Mouse (Mus musculus): ENCODE data around the gene Smim24.

Smim24 gene

DNA sequence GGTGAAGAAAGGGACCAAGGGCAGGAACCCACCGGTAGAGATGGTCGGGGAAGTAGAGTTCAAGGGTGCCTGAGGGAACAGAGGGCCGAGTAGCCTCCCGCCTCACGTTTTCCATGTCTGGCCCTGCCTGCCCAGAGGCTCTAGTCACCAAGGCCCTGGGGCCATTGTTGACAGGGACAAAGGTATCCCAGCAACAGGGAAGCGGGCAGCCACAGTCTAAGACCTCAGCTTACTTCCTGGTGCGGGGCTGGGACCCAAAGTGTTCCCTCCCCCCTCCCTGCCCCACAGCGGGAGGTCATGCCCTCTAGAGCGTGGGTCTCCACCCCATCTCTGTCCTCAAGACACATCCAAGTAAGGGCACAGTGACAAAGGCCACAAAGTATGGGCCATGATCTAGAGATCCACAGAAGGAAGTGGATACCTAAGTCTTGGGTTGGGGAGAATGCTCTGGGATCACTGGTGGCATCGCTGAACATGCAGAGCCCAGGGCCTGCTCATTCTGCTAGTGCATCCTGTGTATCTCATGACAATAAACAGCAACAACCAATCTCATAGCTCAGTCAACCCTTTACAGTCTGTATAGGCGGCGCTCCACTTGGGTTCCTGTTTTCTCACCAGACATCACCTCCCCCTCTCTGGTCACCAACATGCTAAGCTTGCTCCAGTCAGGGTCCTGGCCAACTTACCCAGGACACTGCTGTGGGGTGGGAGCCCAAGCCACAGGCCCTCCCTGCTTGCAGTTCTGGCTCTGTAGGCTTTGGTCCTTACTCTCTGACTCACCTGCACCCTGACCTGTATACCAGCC, 27.0 kb upstream of the Smim24 start, which contains the start of gene 4930404N11Rik:
Gene 4930404N11Rik (minus strand): TSS at position 145 of the 805 bp plus-strand sequence.
- no peak for DNase-seq (ENCODE audit: low spot score in 2 of 2)

DNA sequence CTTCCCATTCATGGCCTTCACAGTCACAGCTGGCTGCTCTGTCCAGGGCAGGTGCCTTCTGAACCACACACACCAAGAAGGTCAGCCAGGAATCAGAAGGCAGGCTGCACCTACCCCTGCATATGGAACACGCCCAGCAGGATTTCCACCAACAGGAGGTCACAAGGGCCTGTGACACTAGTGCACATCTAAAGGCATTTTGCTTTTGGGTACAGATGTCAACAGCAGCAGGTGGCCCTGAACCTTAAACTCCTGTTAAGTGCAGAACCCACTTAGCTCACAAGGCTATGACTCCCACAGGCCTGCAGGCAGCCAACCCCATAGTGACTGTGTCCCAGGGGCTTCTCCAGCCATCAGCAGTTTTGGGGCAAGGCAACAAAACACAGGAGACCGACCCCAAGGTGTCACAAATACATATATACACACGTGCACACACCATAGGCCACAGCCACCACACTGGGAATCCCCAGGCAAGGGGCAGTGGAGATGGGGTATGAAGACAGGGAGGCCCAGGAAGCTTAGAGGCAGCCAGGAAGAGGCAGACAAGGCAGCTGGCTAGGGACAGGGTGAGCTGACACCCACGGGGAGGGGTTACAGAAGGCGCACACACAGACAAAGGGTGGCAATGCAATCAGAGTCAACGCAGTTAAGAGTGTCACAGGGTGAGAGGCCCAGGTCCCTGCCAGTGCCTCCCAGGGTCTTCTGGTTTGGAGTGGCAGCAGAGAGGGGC, 26.2 kb upstream of the Smim24 start:
- DNase-seq (ENCODE audit: low spot score in 2 of 2) = no peak

GRCm38 (mm10) chr10:81367207-81367495, 25.7 kb upstream of the Smim24 start:
- no peak for DNase-seq (ENCODE audit: low spot score in 2 of 2)

- DNase-seq (ENCODE audit: low spot score in 2 of 2) = no peak
Measured at GRCm38 (mm10) chr10:81375322-81375721, 17.5 kb upstream of the Smim24 start.

DNA sequence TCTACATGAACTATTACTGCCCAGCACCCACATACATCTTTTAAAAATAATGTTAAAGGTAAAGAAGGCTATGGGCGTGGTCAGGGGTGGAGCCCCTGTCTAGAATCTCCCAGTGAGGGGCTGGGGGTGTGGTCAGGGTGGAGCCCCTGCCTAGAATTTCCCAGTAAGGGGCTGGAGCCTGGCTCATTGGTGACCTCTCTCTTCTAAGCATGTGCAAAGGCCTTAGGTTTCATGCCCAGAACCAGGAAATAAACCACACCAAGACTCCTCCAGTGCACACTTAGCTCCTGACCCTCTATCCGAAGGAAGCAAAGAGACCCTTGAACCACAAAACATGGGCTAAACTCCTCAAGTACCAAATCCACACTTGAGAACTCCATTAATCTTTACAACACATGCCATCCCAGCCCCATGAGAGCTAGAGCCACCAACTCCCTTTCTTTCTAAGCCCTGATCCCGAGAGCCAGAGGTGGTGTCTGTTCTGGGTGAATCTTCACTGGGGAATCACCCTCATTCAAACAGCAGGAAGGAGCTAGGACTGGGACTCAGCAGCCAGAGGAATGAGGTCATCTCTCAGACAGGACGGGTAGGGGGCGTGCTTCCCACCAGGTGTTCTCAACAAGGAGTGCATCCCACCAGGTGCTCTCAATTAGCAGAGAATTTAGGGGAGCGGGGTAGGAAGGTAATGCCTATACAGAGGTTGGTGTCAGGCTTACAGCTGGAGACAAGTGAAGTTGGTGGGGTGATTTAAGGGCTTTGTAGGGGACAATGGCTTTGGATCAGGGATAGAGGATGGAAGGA, 16.1 kb upstream of the Smim24 start:
- peak; percentile 55 to 76 for DNase-seq (ENCODE audit: low spot score in 2 of 2)

- DNase-seq (ENCODE audit: low spot score in 2 of 2) = no peak
Measured at GRCm38 (mm10) chr10:81377362-81377664, 15.5 kb upstream of the Smim24 start.

GRCm38 (mm10) chr10:81377793-81378552, 14.9 kb upstream of the Smim24 start, which contains the start of gene Fzr1:
Fzr1 (minus strand) TSS chr10:81378516.
- no peak for DNase-seq (ENCODE audit: low spot score in 2 of 2)

DNA sequence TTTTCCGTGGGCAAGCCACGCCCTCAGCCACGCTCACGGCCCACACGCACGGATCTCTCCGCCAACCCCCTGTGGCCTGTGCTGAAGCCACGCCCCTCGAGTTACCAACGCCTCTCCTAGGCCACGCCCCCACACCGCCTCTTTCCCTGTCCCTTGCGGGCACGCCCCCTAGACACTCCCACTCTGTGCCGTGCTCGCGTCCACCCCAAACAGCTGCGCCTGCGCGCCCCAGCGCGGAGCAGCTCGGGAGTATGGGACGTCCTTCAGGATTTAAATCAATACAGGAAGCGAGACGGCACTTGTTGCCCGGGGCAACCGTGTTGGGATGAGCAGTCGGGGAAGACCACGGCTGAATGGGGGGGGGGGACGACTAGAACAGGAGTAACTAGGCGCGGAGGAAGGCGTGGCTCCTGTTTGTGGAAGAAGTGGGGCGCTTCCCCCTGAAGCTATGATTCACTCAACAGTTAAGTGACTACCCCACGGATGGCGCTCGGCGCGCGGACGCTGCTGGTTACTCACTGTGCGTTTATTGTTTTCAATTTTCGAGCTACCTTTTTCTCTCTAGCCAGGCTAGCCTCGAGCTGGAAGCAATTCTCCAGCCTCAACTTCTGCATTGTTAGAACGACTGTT, 14.2 kb upstream of the Smim24 start:
- DNase-seq (ENCODE audit: low spot score in 2 of 2) = peak; percentile 100

DNA sequence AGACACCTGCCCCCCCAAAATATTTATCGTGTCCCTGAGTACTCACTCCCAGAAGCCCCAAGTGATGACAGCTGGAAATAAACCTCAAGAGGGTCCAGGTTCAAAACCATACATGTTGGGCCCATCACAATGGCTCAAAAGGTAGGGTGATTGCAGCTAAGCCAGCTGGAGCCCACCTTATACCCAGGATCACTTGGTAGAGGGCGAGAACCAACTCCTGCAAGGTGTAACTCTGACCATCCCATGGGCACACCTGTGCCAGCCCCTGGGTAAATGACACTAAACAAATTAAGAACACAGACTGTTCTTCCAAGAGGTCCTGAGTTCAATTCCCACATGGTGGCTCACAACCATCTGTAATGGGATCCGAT, 13.7 kb upstream of the Smim24 start:
- DNase-seq (ENCODE audit: low spot score in 2 of 2) = no peak

- DNase-seq (ENCODE audit: low spot score in 2 of 2) = no peak
Measured at GRCm38 (mm10) chr10:81379809-81380378, 13.0 kb upstream of the Smim24 start.

DNA sequence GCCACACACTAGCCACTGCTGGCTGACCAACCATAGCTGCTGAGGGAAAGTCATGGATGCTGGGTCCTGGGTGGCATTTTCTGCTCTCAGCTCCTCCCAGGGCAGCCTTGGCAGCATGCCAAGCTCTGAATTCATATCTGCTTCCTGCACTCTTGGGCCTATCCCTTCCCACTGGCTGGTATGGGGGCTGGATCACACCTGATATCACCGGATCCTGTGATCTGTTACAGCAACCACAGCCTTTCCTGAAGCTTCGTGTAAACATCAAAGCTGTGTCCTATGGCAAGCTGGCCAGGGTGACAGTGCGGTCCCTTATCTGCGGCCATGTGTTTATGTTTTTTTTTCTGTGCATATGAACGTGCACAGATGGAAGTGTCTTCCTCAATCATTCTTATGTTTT, 10.8 kb upstream of the Smim24 start:
- DNase-seq (ENCODE audit: low spot score in 2 of 2) = peak; percentile 74 to 88

- peak; percentile 97 to 98 for DNase-seq (ENCODE audit: low spot score in 2 of 2)
Measured at GRCm38 (mm10) chr10:81383802-81384604, 8.8 kb upstream of the Smim24 start, which contains the start of the genes Dohh and Gm48551. Dohh (plus strand) TSS chr10:81384428. Gm48551 (plus strand) TSS chr10:81384466.

DNA sequence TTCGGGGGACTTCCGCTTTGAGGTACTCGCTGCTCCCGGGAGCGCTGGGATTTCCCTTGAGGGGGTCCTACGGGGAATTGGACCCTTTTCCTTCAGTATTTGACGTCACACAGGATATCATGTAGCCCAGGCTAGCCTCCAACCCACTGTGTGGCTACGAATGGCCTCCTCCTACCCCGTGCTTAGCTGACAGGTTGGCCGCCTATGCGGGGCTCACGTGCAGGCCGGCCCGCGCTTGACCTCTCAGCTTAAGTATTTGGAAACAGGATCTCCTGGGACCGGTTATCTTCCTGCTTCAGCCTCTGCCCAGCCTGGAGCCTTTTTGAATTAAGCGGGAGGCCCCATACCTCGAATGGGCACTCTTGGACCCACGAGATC, 8.3 kb upstream of the Smim24 start:
- no peak for DNase-seq (ENCODE audit: low spot score in 2 of 2)

DNA sequence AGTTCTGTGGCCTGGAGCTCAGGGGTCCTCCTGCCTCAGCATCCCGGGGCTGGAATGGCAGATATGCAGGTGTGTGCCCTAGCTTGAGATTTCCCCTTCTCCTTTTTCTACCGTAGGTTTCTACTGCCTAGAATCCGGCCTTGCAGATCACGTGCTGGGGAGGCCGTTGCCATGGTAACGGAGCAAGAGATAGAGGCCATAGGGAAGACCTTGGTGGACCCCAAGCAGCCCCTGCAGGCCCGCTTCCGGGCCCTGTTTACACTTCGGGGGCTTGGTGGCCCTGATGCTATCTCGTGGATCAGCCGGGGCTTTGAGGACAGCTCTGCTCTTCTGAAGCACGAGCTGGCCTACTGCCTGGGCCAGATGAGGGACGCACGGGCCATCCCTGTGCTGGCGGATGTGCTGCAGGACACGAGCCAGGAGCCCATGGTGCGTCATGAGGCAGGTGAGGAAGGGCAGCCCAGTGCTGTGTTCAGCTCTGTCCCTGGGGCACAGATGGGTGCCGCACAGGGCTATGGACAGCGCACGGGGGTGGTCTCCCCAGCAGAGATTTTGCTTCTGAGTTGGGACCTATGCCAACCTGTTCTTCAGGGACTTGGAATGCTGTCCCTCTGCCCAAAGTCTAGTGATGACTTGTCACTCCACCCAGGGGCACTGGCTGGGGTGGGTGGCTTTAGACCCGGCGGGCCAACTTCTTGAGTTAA, 7.1 kb upstream of the Smim24 start:
- DNase-seq (ENCODE audit: low spot score in 2 of 2) = no peak

DNA sequence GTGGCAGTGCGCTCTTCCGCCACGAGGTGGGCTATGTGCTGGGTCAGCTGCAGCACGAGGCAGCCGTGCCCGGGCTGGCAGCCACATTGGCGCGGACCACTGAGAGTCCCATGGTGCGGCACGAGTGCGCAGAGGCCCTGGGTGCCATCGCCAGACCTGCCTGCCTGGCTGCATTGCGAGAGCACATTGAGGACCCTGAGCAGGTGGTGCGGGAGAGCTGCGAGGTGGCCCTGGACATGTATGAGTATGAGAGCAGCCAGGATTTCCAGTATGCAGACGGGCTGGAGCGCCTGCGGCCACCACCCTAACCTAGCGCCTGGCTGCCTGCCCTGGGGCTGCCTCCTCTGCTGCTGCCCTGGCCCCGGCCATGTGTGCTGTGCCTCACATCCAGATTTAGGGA, 5.1 kb upstream of the Smim24 start:
- no peak for DNase-seq (ENCODE audit: low spot score in 2 of 2)

DNA sequence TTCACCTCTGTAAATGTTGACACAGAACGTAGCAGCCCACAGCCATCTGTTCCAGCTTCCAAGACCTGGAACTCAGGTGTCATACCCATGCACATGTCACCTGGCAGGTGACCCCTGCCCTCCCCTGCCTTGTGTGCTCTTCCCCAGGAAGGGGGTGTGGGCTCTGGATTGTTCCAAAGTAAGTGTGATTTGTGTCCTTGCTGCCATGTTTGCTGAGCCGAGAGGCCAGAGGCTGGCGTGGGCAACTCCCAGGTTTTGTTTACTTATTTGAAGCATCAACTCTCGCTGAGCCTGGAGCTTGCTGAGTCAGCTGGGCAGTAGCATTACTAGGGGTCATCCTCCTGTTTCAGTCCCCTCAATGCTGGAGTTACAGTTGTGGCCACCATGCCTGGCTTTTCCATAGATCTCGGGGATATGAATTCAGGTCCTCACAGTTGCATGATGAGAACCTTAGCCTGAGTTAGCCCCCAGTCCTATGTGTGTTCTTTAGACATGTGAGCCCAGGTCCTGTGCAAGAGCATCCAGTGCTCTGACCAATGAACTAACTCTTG, 4.3 kb upstream of the Smim24 start, which contains the start of gene Gm48552:
Gene Gm48552 (plus strand): TSS at position 501 of the 551 bp plus-strand sequence.
- DNase-seq (ENCODE audit: low spot score in 2 of 2) = no peak

GRCm38 (mm10) chr10:81389373-81389772, 3.5 kb upstream of the Smim24 start:
- no peak for DNase-seq (ENCODE audit: low spot score in 2 of 2)

DNA sequence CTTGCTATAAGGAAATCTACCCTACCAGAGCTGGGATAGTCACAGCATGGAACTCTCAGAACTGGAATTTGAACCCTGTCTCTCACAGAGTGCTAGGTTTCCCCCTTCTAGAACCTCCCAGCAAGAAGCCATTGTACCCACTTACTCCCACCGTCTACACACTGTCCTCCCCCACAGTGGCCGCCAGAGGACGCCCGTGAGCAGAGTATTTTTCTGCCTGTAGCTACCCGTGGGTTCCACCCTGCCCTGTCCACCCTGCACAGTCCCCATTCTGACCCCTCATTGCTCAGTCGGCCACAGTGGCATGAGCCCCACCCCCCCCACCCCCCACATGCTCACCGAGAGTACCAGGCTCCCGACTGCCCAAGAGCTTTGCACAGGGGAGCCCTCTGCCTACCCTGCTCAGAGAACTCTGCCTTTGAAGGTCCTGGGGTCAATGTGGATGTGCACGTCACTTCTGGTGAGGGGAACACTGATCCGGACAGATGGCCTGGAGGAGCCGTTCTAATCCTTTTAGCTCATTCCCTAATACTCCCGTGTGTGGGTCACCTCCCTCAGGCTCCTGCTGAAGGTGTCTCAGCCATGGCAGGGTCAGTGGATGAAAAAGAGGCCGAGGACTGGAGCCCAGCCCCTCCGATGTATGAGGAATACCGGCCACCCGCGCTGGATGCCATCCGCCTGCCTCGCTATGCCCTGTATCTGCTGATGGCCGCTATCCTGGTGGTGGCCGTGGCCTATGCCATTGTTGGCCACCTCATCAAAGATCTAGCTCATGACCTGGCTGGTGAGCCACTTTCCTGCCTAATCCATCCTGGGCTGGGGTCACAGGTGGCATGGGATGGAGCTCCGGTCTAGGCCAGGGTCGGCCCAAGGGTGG, 2.8 kb upstream of the Smim24 start:
- DNase-seq (ENCODE audit: low spot score in 2 of 2) = peak; percentile 59 to 71
